ENCODE assay signal across 16 mouse cellular contexts in genomic region chr16:24255037-24255436, GRCm38 (mm10).
A peak's percentile ranks its signal among the peaks of the same experiment; 100 is the strongest.
DNase-seq lines count a peak whose midpoint lies in the region; ATAC-seq and TF ChIP-seq lines count a peak whose summit lies in the region.
"Had no signal": no experiment of that assay in that cellular context is flagged by ENCODE, and none has a peak within 500 bp of the region (broad histone marks: within the 10 kb centered on the region; RNA-seq: fewer than 3 reads in every experiment).

No protein-coding gene starts in this region.

- H3K9ac ChIP-seq in liver, embryonic 13.5 days: no peak overlapping the region
- H3K9ac ChIP-seq: limb, embryonic 12.5 days had no signal

- 0 out of 2 replicates have a peak overlapping the region, but pooled peaks have one; percentile 29 for H3K27ac ChIP-seq in liver, embryonic 13.5 days
- no peak overlapping the region for H3K27ac ChIP-seq in left cerebral cortex, adult 2 months
- H3K27ac ChIP-seq: hindbrain, postnatal 0 days; limb, embryonic 12.5 days had no signal

- intact Hi-C loops in left cerebral cortex, adult 2 months (cut with DNase I): no loop called here

- H3K9me3 ChIP-seq in liver, embryonic 13.5 days (replicated peaks): no peaks in the 10 kb centered on the region
- H3K9me3 ChIP-seq: limb, embryonic 12.5 days had no signal

- CTCF ChIA-PET in Patski (lab: Charles Lee): no interaction called here

- POLR2A ChIA-PET in Patski (lab: Charles Lee): no interaction called here

- DNase-seq in Patski (ENCODE audit: low read depth, low spot score): peak; percentile 33
- peak; percentile 37 for DNase-seq in brain, embryonic 14.5 days (ENCODE audit: low read depth)
- peak; percentile 50 for DNase-seq in kidney, adult 9 months
- DNase-seq in liver, embryonic 13.5 days: no peak
- no peak for DNase-seq in gastrocnemius, postnatal 10 days
- DNase-seq in cerebellum, adult 8-10 months: no peak
- no peak for DNase-seq in left cerebral cortex, adult 2 months (ENCODE audit: extremely low spot score in 1 of 2, low spot score in 2 of 2)
- DNase-seq: cerebellum, adult 2 months; embryo, embryonic 11 days; layer of hippocampus, postnatal 36 days had no signal

- no peak for ATAC-seq in Patski
- ATAC-seq in liver, embryonic 13.5 days (ENCODE audit: low read depth): peak; percentile 36; the same call in 1 of the 2 replicates
- ATAC-seq in megakaryocyte, adult 5-6 weeks (ENCODE audit: poor library complexity, severe bottlenecking): no peak
- ATAC-seq: hindbrain, postnatal 0 days; lung, postnatal 0 days had no signal

- TF ChIP-seq CTCF in Patski (IDR thresholded peaks at IDR 0.05): no peak
- no peak for TF ChIP-seq CTCF in brain, embryonic 14.5 days (IDR thresholded peaks at IDR 0.05; ENCODE audit: borderline replicate concordance, extremely low read depth, insufficient read depth, insufficient read length)
- no peak for TF ChIP-seq CTCF in left cerebral cortex, adult 2 months (IDR thresholded peaks at IDR 0.05)

- no peak overlapping the region for H3K4me3 ChIP-seq in liver, embryonic 13.5 days (replicated peaks)
- H3K4me3 ChIP-seq in left cerebral cortex, adult 2 months: no peak overlapping the region
- H3K4me3 ChIP-seq: erythroblast, embryonic 14.5 days; limb, embryonic 12.5 days; myocyte had no signal

- H3K27me3 ChIP-seq in Patski: no peaks in the 10 kb centered on the region
- no peaks in the 10 kb centered on the region for H3K27me3 ChIP-seq in liver, embryonic 13.5 days
- H3K27me3 ChIP-seq: limb, embryonic 12.5 days had no signal

- no peaks in the 10 kb centered on the region for H3K36me3 ChIP-seq in liver, embryonic 13.5 days
- H3K36me3 ChIP-seq: limb, embryonic 12.5 days had no signal

- in situ Hi-C loops in Patski (cut with MboI; ENCODE audit: low pct_unique_long_range_greater_than_20kb): no loop called here

- TF ChIP-seq POLR2A in brain, embryonic 14.5 days (IDR thresholded peaks at IDR 0.05; ENCODE audit: borderline replicate concordance, extremely low read depth, insufficient read depth, insufficient read length, poor library complexity, severe bottlenecking): no peak

- WGBS in liver, embryonic 13.5 days (ENCODE audit: insufficient replicate concordance): 62% methylated on average over 10 of the region's 10 CpGs

- H3K4me2 ChIP-seq in liver, embryonic 13.5 days: no peak overlapping the region
- H3K4me2 ChIP-seq: limb, embryonic 12.5 days had no signal

- H3K4me1 ChIP-seq in liver, embryonic 13.5 days (replicated peaks): no peaks in the 10 kb centered on the region
- H3K4me1 ChIP-seq: limb, embryonic 12.5 days had no signal

Comparison
In these comparisons a context has a peak if more than half of its experiments do, and no peak if none do; other contexts are left out.
1. DNase-seq: peak in Patski (single experiment), brain, embryonic 14.5 days (single experiment) and kidney, adult 9 months (single experiment); none in liver, embryonic 13.5 days (single experiment), gastrocnemius, postnatal 10 days (single experiment), cerebellum, adult 8-10 months (single experiment) and left cerebral cortex, adult 2 months (0 of 2).